ENCODE assay signal across 20 mouse cellular contexts in genomic region chr3:96680269-96680956, GRCm38 (mm10). TPM values are rescaled to one million over a fixed set of nuclear protein-coding genes. Genes with fewer than 3 reads are reported as not detected.
DNase-seq lines count a peak whose midpoint lies in the region; ATAC-seq and TF ChIP-seq lines count a peak whose summit lies in the region.
"Had no signal": no experiment of that assay in that cellular context is flagged by ENCODE, and none has a peak within 500 bp of the region (broad histone marks: within the 10 kb centered on the region; RNA-seq: fewer than 3 reads in every experiment).

No protein-coding gene starts in this region.

- H3K4me1 ChIP-seq in heart, embryonic 12.5 days (replicated peaks) = peaks cover 15% of the 10 kb centered on the region
- peaks cover 91% of the 10 kb centered on the region for H3K4me1 ChIP-seq in E14TG2a.4 (replicated peaks; ENCODE audit: low read depth, low read length)
- no peaks in the 10 kb centered on the region for H3K4me1 ChIP-seq in forebrain, embryonic 14.5 days (ENCODE audit: control insufficient read depth, insufficient read depth, low read length)
- H3K4me1 ChIP-seq in midbrain, embryonic 16.5 days (ENCODE audit: control insufficient read depth, insufficient read depth, low read length) = 0 out of 2 replicates have a peak, but pooled peaks cover 6% of the 10 kb centered on the region
- no peaks in the 10 kb centered on the region for H3K4me1 ChIP-seq in cerebellum, adult 2 months (ENCODE audit: control insufficient read depth, insufficient read depth, low read length)

- WGBS in heart, embryonic 12.5 days = 25% methylated on average over 12 of the region's 12 CpGs
- 17% methylated on average over 12 of the region's 12 CpGs for WGBS in forebrain, embryonic 14.5 days
- 17% methylated on average over 12 of the region's 12 CpGs for WGBS in midbrain, embryonic 16.5 days
- WGBS in cerebellum, adult 2 months = 38% methylated on average over 12 of the region's 12 CpGs

- H3K9me3 ChIP-seq in heart, embryonic 12.5 days (replicated peaks) = no peaks in the 10 kb centered on the region
- no peaks in the 10 kb centered on the region for H3K9me3 ChIP-seq in E14TG2a.4 (ENCODE audit: low read length)
- no peaks in the 10 kb centered on the region for H3K9me3 ChIP-seq in forebrain, embryonic 14.5 days (replicated peaks; ENCODE audit: control insufficient read depth, low read length)
- H3K9me3 ChIP-seq in midbrain, embryonic 16.5 days (replicated peaks; ENCODE audit: control insufficient read depth, low read length, poor library complexity, severe bottlenecking) = no peaks in the 10 kb centered on the region
- H3K9me3 ChIP-seq: heart, embryonic 15.5 days; limb, embryonic 13.5 days; megakaryocyte, embryonic 14.5 days had no signal

- H3K9ac ChIP-seq in heart, embryonic 12.5 days = 0 out of 2 replicates have a peak overlapping the region, but pooled peaks have one; percentile 13
- H3K9ac ChIP-seq in forebrain, embryonic 14.5 days (ENCODE audit: low read length) = no peak overlapping the region
- H3K9ac ChIP-seq in midbrain, embryonic 16.5 days (ENCODE audit: low read depth, low read length) = no peak overlapping the region
- H3K9ac ChIP-seq: heart, embryonic 15.5 days; limb, embryonic 13.5 days; liver, embryonic 14.5 days had no signal

- H3K4me2 ChIP-seq in heart, embryonic 12.5 days = no peak overlapping the region
- no peak overlapping the region for H3K4me2 ChIP-seq in forebrain, embryonic 14.5 days (ENCODE audit: low read length)
- H3K4me2 ChIP-seq in midbrain, embryonic 16.5 days (ENCODE audit: low read length) = peak overlapping the region; percentile 2; the same call in 1 of the 2 replicates
- H3K4me2 ChIP-seq: heart, embryonic 15.5 days; limb, embryonic 13.5 days had no signal

- no peak overlapping the region for H3K27ac ChIP-seq in heart, embryonic 12.5 days (ENCODE audit: poor library complexity, severe bottlenecking)
- no peak overlapping the region for H3K27ac ChIP-seq in forebrain, embryonic 14.5 days (ENCODE audit: low read depth, low read length)
- H3K27ac ChIP-seq in midbrain, embryonic 16.5 days (ENCODE audit: low read length) = no peak overlapping the region
- H3K27ac ChIP-seq in cerebellum, adult 2 months (ENCODE audit: insufficient read depth, low read length) = no peak overlapping the region
- H3K27ac ChIP-seq: gastrocnemius, adult 2 months; heart, embryonic 15.5 days; limb, embryonic 13.5 days; liver, embryonic 14.5 days had no signal

- TF ChIP-seq CTCF in E14TG2a.4 (conservative IDR thresholded peaks at IDR 0.05; ENCODE audit: low read length) = no peak
- no peak for TF ChIP-seq CTCF in cerebellum, adult 2 months (IDR thresholded peaks at IDR 0.05; ENCODE audit: borderline replicate concordance, insufficient read depth, low read depth, low read length)

- ATAC-seq in heart, embryonic 12.5 days (ENCODE audit: insufficient number of reproducible peaks, low FRiP score) = no peak
- peak; percentile 60; the same call in 1 of the 2 replicates for ATAC-seq in forebrain, embryonic 14.5 days
- peak; percentile 83 for ATAC-seq in midbrain, embryonic 16.5 days

- no peak overlapping the region for H3K4me3 ChIP-seq in heart, embryonic 12.5 days
- H3K4me3 ChIP-seq in E14TG2a.4 (replicated peaks; ENCODE audit: low read length) = peak overlapping the region; percentile 57; the same call in 1 of the 2 replicates
- no peak overlapping the region for H3K4me3 ChIP-seq in forebrain, embryonic 14.5 days (ENCODE audit: low read depth, low read length)
- no peak overlapping the region for H3K4me3 ChIP-seq in midbrain, embryonic 16.5 days (ENCODE audit: low read depth, low read length)
- no peak overlapping the region for H3K4me3 ChIP-seq in cerebellum, adult 2 months (replicated peaks; ENCODE audit: insufficient read depth, low read depth, low read length)
- H3K4me3 ChIP-seq: gastrocnemius, adult 2 months; heart, embryonic 15.5 days; limb, embryonic 13.5 days; megakaryocyte, embryonic 14.5 days; myocyte had no signal

- no peak for TF ChIP-seq POLR2A in cerebellum, adult 2 months (IDR thresholded peaks at IDR 0.05; ENCODE audit: borderline replicate concordance, insufficient read depth, low read length)

- H3K36me3 ChIP-seq in heart, embryonic 12.5 days = no peaks in the 10 kb centered on the region
- 0 out of 2 replicates have a peak, but pooled peaks cover 4% of the 10 kb centered on the region for H3K36me3 ChIP-seq in E14TG2a.4 (ENCODE audit: insufficient read depth, low read length)
- H3K36me3 ChIP-seq in forebrain, embryonic 14.5 days (ENCODE audit: control insufficient read depth, insufficient read depth, low read length) = no peaks in the 10 kb centered on the region
- H3K36me3 ChIP-seq in midbrain, embryonic 16.5 days (ENCODE audit: control insufficient read depth, insufficient read depth, low read length) = no peaks in the 10 kb centered on the region
- H3K36me3 ChIP-seq: heart, embryonic 15.5 days; limb, embryonic 13.5 days had no signal

- H3K27me3 ChIP-seq in heart, embryonic 12.5 days (replicated peaks) = peaks cover 45% of the 10 kb centered on the region
- H3K27me3 ChIP-seq in E14TG2a.4 (ENCODE audit: insufficient read depth, low read length) = peaks cover 26% of the 10 kb centered on the region
- no peaks in the 10 kb centered on the region for H3K27me3 ChIP-seq in forebrain, embryonic 14.5 days (replicated peaks; ENCODE audit: control insufficient read depth, insufficient read depth, low read length)
- no peaks in the 10 kb centered on the region for H3K27me3 ChIP-seq in midbrain, embryonic 16.5 days (ENCODE audit: control insufficient read depth, insufficient read depth, low read depth, low read length)
- no peaks in the 10 kb centered on the region for H3K27me3 ChIP-seq in cerebellum, adult 2 months (ENCODE audit: control insufficient read depth, insufficient read depth, low read length)

- DNase-seq in heart, adult 18-20 months = no peak
- DNase-seq in forebrain, embryonic 14.5 days (ENCODE audit: low spot score) = peak; percentile 48
- no peak for DNase-seq in urinary bladder, postnatal 10 days (ENCODE audit: low spot score)
- no peak for DNase-seq in layer of hippocampus, postnatal 36 days
- DNase-seq in cerebellum, adult 2 months = no peak
- DNase-seq: adrenal gland, adult 2 months; cerebellum, adult 9-10 months; gastrocnemius, adult 2 months; kidney, adult 2 months; kidney, postnatal 25 days had no signal

RNA-seq across cellular contexts. Expression of gene Ankrd35, which starts 10.5 kb away (rescaled TPM):
- 0.17 and 0.23 TPM in 2 replicates for polyA plus RNA-seq in heart, embryonic 12.5 days (2016; fragmentation: Nextera tagmentation; extraction: Ambion mirVana)
- total RNA-seq in heart, adult 18-20 months (2021) = 1 to 10 TPM; 1.2 to 1.3 TPM
- polyA plus RNA-seq in forebrain, embryonic 14.5 days (2014; fragmentation: Nextera tagmentation; extraction: Ambion mirVana) = 1.1 and 1.9 TPM in 2 replicates
- polyA plus RNA-seq in midbrain, embryonic 16.5 days (2015; fragmentation: Nextera tagmentation; extraction: Ambion mirVana) = 2.9 and 3.2 TPM in 2 replicates
- 1 to 10 TPM; 4.3 to 5.1 TPM for total RNA-seq in layer of hippocampus, postnatal 36 days (2021)
- polyA plus RNA-seq in cerebellum, adult 2 months (2012; rRNA removed) = 9.4 and 11.6 TPM in 2 replicates
- total RNA-seq: granulocyte monocyte progenitor cell, adult 5-6 weeks had no signal

RNA-seq across cellular contexts. Expression of gene Pias3, which starts 15.8 kb away (rescaled TPM):
- 42.0 and 43.3 TPM in 2 replicates for polyA plus RNA-seq in heart, embryonic 12.5 days (2016; fragmentation: Nextera tagmentation; extraction: Ambion mirVana)
- total RNA-seq in heart, adult 18-20 months (2021) = 10 to 100 TPM; 13.4 to 15.3 TPM
- polyA plus RNA-seq in forebrain, embryonic 14.5 days (2014; fragmentation: Nextera tagmentation; extraction: Ambion mirVana) = 14.8 and 21.3 TPM in 2 replicates
- 38.7 and 41.6 TPM in 2 replicates for polyA plus RNA-seq in midbrain, embryonic 16.5 days (2015; fragmentation: Nextera tagmentation; extraction: Ambion mirVana)
- total RNA-seq in layer of hippocampus, postnatal 36 days (2021) = 10 to 100 TPM; 26.1 to 27.5 TPM
- 38.6 and 41.9 TPM in 2 replicates for polyA plus RNA-seq in cerebellum, adult 2 months (2012; rRNA removed)

RNA-seq across cellular contexts. Expression of gene Nudt17, which starts 27.9 kb away (rescaled TPM):
- 6.2 and 6.9 TPM in 2 replicates for polyA plus RNA-seq in heart, embryonic 12.5 days (2016; fragmentation: Nextera tagmentation; extraction: Ambion mirVana)
- total RNA-seq in heart, adult 18-20 months (2021) = 1 to 10 TPM; 2.7 to 5.3 TPM
- 7.3 and 7.5 TPM in 2 replicates for polyA plus RNA-seq in forebrain, embryonic 14.5 days (2014; fragmentation: Nextera tagmentation; extraction: Ambion mirVana)
- polyA plus RNA-seq in midbrain, embryonic 16.5 days (2015; fragmentation: Nextera tagmentation; extraction: Ambion mirVana) = 16.0 and 17.2 TPM in 2 replicates
- total RNA-seq in layer of hippocampus, postnatal 36 days (2021) = 10 to 100 TPM; 10.8 to 15.2 TPM
- 11.8 and 14.3 TPM in 2 replicates for polyA plus RNA-seq in cerebellum, adult 2 months (2012; rRNA removed)

RNA-seq across cellular contexts. Expression of gene Itga10, which starts 35.0 kb away (rescaled TPM):
- 0.75 and 0.91 TPM in 2 replicates for polyA plus RNA-seq in heart, embryonic 12.5 days (2016; fragmentation: Nextera tagmentation; extraction: Ambion mirVana)
- under 1 TPM; 0.62 to 0.69 TPM for total RNA-seq in heart, adult 18-20 months (2021)
- 0.38 and 0.39 TPM in 2 replicates for polyA plus RNA-seq in forebrain, embryonic 14.5 days (2014; fragmentation: Nextera tagmentation; extraction: Ambion mirVana)
- 1.1 and 1.2 TPM in 2 replicates for polyA plus RNA-seq in midbrain, embryonic 16.5 days (2015; fragmentation: Nextera tagmentation; extraction: Ambion mirVana)
- 1 to 10 TPM; 2.4 to 3.4 TPM for total RNA-seq in layer of hippocampus, postnatal 36 days (2021)
- polyA plus RNA-seq in cerebellum, adult 2 months (2012; rRNA removed) = 4.7 and 5.1 TPM in 2 replicates

RNA-seq across cellular contexts. Expression of gene Gm42957, which starts 45.1 kb away (rescaled TPM):
- polyA plus RNA-seq in heart, embryonic 12.5 days (2016; fragmentation: Nextera tagmentation; extraction: Ambion mirVana) = 0.10 and 0.14 TPM in 2 replicates
- under 1 TPM in 1 of 2 experiments, not detected in 1; 0.18 TPM for total RNA-seq in heart, adult 18-20 months (2021)
- polyA plus RNA-seq in forebrain, embryonic 14.5 days (2014; fragmentation: Nextera tagmentation; extraction: Ambion mirVana) = 0.13 and 0.14 TPM in 2 replicates
- polyA plus RNA-seq in midbrain, embryonic 16.5 days (2015; fragmentation: Nextera tagmentation; extraction: Ambion mirVana) = 0.07 and 0.24 TPM in 2 replicates
- total RNA-seq in layer of hippocampus, postnatal 36 days (2021) = under 1 TPM; 0.77 to 0.91 TPM
- polyA plus RNA-seq in cerebellum, adult 2 months (2012; rRNA removed) = 0.16 and 0.21 TPM in 2 replicates
- total RNA-seq: granulocyte monocyte progenitor cell, adult 5-6 weeks had no signal
- polyA plus RNA-seq: adrenal gland, adult 2 months; kidney, adult 2 months; thymus, postnatal 0 days had no signal
